Mouse (Mus musculus) embryonic facial prominence, embryonic 14.5 days (tissue): ENCODE measurements around the gene Sult2a7. TPM values are rescaled to one million over a fixed set of nuclear protein-coding genes. Genes with fewer than 3 reads are reported as not detected.

Source experiments
- polyA plus RNA-seq: library from polyadenylated mRNA; unstranded; fragments of >200 nt; fragmentation: Nextera tagmentation; extraction: Ambion mirVana; gene quantifications from 2 replicates; pipeline ENCODE4 v1.2.1, GENCODE M21; 2014

The Sult2a7 gene
- polyA plus RNA-seq, 1 experiment from 2014 or later, result not detected

Other genes with a start within 250 kb of the Sult2a7 start
- gene Sult2a6, start 239.4 kb downstream of the Sult2a7 start, polyA plus RNA-seq, result not detected in 2 replicates
- not detected in 2 replicates for gene Obox8, start 160.7 kb downstream of the Sult2a7 start, polyA plus RNA-seq
- not detected in 2 replicates for gene Sult2a8, start 47.5 kb downstream of the Sult2a7 start, polyA plus RNA-seq
- gene Vmn1r90, start 69.3 kb upstream of the Sult2a7 start, polyA plus RNA-seq, result 0.13 and 0.24 TPM in 2 replicates
- not detected in 2 replicates for gene Obox7, start 165.3 kb upstream of the Sult2a7 start, polyA plus RNA-seq